Mouse (Mus musculus) embryonic fibroblast, embryonic 13.5 days (primary cell): ENCODE results near the gene Zfp536.

ENCODE experiments used
- CTCF ChIP-seq: IDR thresholded peaks from 2 replicates; pipeline ENCODE4 v1.5.1; 2011; ENCODE audit warnings: mild to moderate bottlenecking, control low read depth, low read length, moderate library complexity, borderline replicate concordance; ENCODE audit not compliant: insufficient read depth
- POLR2A ChIP-seq: IDR thresholded peaks from 2 replicates; pipeline ENCODE4 v1.6.1; 2011; ENCODE audit warnings: low read depth, mild to moderate bottlenecking, control low read depth, low read length, moderate library complexity

GRCm38 (mm10) chr7:37505548-37505947, 267.9 kb downstream of the Zfp536 start:
- TF ChIP-seq POLR2A = no peak
- TF ChIP-seq CTCF = no peak
